Mouse (Mus musculus) right cerebral cortex, postnatal 14 days (tissue): Measurements from ENCODE around the gene Scamp4.
"Not testable (repeated sequence)": the region's sequence is repeated elsewhere in the genome, so short reads cannot be mapped to it uniquely, and the experiment has no call there.

Experiments used
- DNase-seq: peaks from one replicate; pipeline ENCODE4 v3.0.0; 2022

The Scamp4 gene

DNA sequence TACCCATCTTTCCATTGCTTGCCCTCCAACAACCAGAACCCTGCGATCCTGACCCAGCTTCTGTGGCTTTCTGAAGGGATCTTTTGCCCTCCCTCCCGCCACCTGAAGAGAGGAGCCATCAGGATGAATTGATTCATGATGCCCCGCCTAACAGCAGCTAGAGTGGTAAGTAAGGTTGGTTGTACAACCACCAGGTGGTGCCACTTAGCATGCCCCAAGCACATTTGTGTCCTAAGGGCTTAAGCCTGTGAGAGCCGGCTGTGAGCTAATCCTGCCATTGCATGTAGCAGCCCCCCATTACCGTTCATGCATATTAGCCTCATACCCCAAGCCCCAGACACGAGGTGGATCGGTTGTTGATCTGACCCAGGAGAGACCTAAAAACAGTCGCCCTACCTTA lies 23.8 kb upstream of the Scamp4 start:
- peak; percentile 58 for DNase-seq

GRCm38 (mm10) chr10:80583047-80583446 lies 19.6 kb upstream of the Scamp4 start:
- DNase-seq = no peak

DNA sequence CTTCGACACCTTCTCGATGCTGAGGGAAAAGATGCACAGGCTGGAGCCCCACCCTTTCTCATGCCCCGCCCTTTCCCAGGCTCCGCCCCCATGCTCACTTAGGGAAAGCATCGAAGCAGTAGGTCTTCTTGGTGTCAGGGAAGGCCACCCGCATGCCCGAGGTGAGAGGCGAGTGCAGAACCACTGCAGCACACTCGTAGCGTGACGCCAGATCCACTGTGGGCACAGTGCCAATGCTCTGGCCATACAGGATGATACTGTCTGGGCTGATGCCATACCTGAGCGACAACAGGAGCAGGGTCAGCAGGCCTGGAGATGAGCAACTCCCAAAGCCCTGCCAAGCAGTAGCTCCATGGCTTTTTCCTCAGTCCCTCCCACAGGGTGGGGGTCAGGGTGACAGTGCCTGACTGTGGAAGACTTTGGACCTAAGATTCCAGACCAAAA lies 18.6 kb upstream of the Scamp4 start:
- no peak for DNase-seq

GRCm38 (mm10) chr10:80584642-80585552 lies 17.8 kb upstream of the Scamp4 start:
- no peak for DNase-seq

DNA sequence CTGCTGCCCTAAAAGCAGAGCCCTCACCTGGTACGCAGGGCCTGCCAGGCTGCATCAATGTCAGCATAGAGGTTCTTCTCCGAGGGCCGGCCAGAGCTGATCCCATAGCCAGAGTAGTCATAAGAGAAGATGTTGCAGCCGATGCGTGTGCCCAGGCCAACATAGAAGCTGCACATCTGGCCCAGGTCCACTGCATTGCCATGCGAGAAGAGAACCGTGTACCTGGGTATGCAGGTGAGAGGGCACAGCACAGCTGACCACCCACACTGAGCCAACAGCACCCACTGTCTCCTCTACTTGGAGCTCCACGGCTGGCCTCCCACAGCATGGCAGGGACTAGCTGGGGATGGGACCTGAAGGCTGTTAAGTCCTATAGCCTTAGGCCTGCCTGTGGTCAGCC lies 17.1 kb upstream of the Scamp4 start:
- DNase-seq = no peak

DNA sequence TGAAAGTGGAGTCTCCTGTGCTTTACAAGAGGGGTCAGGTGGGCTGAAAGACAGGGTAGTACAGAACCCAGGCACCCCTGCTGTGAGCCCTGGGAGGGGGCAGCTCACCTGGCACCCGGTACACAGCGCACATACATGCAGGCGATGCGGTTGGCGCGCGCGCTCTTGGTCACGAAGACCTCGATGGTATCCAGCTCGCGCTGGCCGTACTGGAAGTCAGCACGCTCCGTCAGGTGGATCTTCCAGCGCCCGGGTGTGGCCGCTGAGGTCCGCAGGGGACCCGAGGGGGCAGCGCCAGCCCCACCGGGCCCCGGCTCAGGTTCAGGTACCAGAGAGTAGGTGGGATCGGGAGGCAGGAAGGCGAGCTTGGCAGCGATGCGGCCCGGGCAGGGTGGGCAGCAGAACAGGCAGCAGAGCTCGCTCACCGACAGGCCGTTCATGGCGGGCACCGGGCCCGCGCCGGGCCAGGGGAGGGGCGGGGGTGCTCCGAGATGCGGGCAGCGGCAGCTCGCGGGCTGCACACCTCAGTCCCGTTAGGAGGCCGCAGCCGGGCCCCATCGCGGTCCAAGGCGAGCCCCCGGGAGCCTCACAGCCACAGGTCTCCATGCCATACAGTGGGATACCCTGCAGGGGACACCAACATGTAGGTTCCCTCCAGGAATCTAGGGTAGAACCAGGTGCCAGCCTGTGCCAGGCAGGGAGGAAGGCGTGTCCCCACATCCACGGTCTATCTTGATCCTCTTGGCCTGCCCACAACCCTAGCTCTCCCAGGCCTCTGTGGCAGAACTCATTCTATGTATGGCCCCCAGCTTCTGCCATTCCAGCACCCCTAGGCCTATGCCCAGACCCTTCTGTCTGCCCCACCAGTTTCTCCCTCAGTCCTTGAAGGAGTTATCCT lies 16.0 kb upstream of the Scamp4 start:
- DNase-seq = no peak

GRCm38 (mm10) chr10:80587305-80587657 lies 15.4 kb upstream of the Scamp4 start:
- DNase-seq = no peak

GRCm38 (mm10) chr10:80589127-80589878 lies 13.4 kb upstream of the Scamp4 start:
- DNase-seq = no peak

DNA sequence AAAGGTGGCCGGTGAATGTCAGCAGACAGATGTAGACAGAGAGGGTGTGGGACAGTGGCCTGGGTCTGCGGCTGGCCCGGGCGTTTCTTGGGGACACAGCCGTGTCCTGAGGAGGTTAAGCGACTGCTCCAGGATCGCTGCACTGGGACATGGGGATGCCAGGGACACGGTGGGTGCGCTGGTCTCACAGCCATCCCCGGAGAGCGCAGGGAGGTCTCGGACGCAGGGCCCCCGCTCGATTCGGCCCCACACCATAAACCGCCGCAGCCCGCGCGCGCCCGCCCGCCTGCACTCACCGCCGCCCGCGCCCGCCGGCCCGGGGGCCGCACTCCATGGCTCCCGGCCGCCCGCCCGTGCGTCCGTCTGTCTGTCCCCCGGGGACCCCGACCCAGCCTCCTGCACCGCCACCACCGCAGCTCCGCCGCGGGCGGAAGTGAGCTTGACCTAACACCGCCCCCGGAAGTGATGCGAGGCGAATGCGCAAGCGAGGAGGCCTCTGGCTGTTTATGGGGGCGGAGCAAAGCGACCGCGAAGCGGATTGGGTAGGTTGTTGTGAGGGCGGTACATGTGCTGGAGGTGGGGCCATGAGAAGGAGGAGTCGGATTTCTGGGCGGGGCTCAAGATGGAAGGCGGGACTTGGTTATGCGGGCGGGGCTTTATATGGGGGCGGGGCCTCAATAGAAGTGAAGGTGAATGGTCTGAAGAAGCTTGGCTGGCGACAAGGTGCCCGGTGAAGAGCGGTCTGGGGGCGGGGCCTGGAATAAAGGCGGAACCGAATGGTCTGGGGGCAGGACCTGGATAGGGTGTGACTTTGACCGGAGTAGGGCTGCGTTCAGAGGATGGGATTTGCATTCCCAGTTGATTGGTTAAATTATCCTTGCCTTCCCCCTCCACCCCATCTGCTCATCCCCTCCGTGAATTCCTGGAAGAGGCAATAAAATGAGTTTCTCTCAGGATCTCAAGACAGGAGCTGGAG lies 12.5 kb upstream of the Scamp4 start, which contains the start of gene Abhd17a:
Abhd17a (minus strand) TSS at position 463 of the 976 bp plus-strand sequence.
- DNase-seq = peak; percentile 93

DNA sequence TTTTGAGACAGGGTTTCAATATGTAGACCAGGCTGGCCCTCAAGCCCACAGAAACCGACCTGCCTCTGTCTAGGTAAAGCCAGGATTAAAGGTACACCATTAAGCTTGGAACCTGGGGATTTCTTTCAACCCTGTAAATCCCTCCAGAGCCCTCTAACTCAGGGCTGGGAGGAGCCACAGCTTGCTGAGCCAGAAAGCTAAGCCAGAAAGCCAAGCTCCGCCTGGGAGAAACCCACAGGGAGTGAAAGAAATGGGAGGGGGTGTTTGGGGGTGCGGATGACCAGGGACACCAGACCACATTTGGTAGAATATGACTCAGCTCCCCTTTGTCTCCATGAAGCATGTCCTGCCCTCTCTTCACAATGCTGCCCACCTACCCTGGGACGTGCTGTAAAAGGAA lies 6.4 kb upstream of the Scamp4 start:
- no peak for DNase-seq

DNA sequence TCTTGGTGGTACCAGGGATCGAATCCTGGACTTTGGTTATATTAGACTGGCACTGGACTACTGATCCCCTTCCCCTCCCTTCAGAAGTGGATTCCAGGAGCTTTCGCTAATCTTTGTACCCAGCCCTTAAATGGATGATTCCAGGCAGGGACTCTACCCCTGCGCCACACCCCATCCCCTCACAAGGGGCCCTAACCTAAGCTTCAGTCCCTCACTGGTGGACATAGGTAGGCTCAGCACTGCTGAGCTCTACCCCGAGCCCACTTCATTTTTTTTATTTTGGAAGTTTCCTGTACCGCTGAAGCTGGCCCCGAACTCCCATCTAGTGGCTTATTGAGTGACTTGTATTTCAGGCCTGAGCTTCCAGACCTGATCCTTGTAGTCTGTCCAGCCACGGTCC lies 692 bp downstream of the Scamp4 start:
- DNase-seq = no peak

DNA sequence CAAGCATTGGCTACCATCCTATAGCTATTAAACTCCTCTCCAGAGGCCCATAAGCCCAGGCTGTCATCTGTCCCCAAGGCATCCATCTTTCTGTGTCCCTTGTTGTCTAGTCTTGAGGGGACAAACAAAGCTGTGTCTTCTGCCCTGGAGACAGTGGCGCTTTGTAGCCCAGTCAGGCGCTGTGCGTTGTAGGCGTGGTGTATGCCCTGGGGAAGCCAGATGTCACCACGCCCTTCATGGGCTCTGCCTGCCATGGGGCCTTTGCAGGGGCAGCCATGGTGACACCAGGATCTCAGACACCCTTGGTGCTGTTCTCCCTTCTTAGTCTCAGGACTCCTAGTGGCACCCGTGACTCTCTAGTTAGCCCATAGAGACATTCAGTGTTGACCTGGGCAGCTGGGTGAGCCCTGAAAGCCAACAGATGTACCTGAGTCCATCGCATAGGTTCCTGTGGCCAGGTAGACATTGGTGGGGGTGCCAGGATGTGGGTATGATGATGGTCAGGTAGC lies 1.4 kb downstream of the Scamp4 start:
- DNase-seq = no peak

DNA sequence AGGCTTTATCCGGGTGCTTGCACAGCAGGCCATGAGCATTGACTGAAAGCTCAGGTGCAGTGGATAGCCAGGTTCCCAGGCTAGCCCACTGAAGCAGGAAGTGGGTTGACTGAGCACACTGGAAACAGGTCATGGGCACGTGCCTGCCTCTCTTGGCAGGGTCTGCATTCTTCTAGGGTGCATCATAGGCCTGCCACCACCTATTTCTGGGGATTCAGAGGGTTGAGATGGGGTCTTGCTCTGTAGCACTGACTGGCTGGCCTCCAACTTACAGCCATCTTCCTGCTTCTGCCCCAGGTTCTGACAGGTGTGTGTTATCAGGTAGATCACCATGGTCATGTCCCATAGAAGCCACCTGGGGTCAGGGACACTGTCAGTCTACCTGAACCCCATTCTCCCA lies 2.3 kb downstream of the Scamp4 start:
- DNase-seq = no peak

DNA sequence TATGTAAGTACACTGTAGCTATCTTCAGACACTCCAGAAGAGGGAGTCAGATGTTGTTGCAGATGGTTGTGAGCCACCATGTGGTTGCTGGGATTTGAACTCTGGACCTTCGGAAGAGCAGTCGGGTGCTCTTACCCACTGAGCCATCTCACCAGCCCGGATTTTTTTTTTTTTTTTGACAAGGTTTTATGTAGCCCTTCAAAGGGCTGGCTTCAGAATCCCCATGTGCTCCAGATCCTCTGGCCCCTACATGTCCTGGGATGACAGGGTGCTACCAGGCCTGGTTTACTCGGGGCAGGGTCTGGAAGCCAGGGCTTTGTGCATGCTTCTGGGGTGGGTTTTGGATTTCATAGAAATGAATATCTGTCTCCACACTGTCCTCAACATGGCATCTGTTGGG lies 3.0 kb downstream of the Scamp4 start, which contains the start of gene Gm49322:
Gm49322 (plus strand) TSS at position 301 of the 400 bp plus-strand sequence.
- not testable (repeated sequence) for DNase-seq

DNA sequence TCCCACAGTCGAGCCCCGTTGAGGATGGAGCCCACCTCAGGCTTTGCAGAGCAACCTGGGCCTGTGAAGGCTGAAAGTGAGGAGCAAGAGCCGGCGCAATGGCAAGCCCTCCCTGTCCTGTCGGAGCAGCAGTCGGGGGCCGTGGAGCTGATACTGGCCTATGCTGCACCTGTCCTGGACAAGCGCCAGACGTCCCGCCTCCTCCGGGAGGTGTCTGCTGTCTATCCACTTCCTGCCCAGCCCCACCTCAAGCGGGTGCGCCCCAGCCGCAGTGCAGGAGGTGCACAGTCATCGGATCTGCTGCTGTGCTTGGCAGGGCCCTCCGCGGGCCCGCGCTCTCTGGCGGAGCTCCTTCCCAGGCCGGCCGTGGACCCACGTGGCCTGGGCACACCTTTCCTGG lies 3.6 kb downstream of the Scamp4 start:
- no peak for DNase-seq

GRCm38 (mm10) chr10:80606737-80607350 lies 4.2 kb downstream of the Scamp4 start:
- DNase-seq = no peak

DNA sequence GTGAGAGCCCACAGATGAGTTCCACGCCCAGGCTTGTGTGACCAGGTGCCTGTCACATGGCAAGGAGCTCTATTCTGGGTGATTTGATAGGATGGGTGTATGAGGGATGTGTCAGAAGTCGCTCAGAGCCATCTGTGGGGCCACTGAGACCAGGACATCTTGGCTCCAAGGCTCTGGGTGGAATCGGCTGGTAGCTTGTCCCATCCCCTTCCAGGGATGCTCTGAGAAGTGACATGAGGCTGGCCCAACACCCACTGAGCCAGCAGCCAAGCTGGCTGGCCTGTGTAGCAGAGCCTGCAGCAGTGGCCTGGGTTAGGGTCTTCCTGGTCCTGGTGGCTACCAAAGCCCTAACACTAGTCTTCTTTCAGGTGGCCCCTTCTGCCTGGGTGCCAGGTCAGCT lies 5.8 kb downstream of the Scamp4 start:
- no peak for DNase-seq

DNA sequence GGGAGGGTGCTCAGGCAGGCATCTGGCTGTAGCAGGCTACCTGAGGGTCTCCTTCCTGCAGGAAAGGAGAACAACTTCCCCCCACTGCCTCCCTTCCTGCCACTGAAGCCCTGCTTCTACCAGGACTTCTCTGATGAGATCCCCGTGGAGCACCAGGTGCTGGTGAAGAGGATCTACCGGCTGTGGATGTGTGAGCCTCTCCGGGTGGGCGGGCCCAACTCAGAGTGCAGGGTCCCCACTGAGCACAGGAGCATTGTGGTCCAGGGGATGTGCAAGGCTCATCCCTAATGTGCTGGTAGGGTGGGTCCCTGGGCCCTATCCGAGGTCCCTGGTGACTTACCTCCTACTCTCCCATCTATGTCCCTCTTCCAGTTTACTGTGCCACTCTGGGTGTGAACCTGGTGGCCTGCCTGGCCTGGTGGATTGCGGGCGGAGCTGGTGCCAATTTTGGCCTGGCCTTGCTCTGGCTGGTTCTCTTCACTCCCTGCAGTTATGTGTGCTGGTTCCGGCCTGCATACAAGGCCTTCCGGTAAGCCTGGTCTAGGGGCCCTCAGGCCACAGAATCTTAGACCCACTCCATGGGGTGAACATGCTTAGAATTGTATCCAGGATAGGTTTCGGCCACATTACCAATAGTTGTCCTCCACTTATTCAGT lies 6.7 kb downstream of the Scamp4 start:
- DNase-seq = no peak

DNA sequence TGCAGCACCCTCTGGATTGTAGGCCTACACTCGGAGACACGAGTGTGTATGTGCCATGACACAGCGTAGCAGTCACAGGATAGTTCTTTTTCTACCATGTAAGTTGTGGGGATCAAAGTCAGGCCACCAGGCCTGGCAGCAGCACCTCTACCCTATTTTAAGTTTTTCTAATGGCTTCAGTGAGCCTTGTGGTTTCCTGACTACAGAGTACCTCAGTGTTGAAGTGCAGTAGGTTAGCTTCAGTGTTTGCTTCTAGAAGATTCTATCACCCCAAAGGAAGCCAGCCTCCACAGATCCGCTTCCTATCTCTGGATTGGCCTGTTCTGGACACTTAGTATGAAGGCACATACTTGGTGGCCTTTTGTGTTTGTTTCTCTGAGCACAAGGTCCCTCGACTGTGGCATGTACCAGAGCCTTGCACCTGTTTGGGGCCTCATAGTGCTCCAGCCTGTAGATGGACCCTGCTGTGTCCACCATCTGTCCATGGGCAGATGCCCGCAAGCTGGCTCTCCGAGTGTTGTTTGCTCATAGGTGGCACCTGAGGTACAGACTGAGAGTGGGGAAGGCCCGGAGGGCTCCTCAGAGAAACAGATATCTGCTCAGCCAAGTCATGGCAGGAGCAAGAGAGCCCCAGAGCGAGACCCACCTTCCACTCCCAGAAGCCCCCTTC lies 7.6 kb downstream of the Scamp4 start:
- DNase-seq = no peak

DNA sequence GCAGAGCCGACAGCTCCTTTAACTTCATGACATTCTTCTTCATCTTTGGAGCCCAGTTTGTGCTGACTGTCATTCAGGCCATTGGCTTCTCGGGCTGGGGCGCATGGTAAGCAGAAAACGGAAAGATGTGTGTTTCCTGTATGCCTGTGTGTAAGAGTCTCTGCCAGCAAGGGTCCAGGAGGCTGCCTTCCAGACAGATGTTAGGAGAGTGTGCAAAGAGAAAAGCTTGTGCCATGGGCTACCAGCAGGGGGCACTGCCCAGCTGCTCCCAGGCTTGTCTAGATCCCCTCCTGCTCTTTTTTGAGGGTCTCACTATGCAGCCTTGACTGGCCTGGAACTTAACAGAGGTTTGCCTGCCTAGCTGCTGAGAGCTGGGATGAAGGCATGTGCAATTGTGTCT lies 8.4 kb downstream of the Scamp4 start:
- peak; percentile 47 for DNase-seq
